Mouse (Mus musculus): ENCODE measurements around the gene Hspg2.

- no peak for TF ChIP-seq POLR2A (IDR thresholded peaks at IDR 0.05; ENCODE audit: insufficient read depth, low read length)
- no peak for TF ChIP-seq EP300 (IDR thresholded peaks at IDR 0.05; ENCODE audit: insufficient read depth, low read depth, low read length)
- no peak for TF ChIP-seq CTCF (IDR thresholded peaks at IDR 0.05; ENCODE audit: low read depth, low read length)
Observed at GRCm38 (mm10) chr4:137477611-137478010, 9.0 kb downstream of the Hspg2 start.
